Comparison of ENCODE assay signal across 8 mouse cellular contexts in genomic region chr7:4427161-4427912, GRCm38 (mm10). TPM values are rescaled to one million over a fixed set of nuclear protein-coding genes. Genes with fewer than 3 reads are reported as not detected.
DNase-seq lines count a peak whose midpoint lies in the region; ATAC-seq and TF ChIP-seq lines count a peak whose summit lies in the region.

No protein-coding gene starts in this region.

- WGBS in hindbrain, postnatal 0 days: 73% methylated on average over 7 of the region's 7 CpGs

- no peaks in the 10 kb centered on the region for H3K4me1 ChIP-seq in cortical plate, adult 2 months (ENCODE audit: control insufficient read depth, insufficient read depth, low read length)
- H3K4me1 ChIP-seq in hindbrain, postnatal 0 days (ENCODE audit: insufficient read depth, low read length): no peaks in the 10 kb centered on the region

- no peak overlapping the region for H3K4me2 ChIP-seq in hindbrain, postnatal 0 days (ENCODE audit: low read depth, low read length)

- no peak overlapping the region for H3K4me3 ChIP-seq in cortical plate, adult 2 months (ENCODE audit: insufficient read depth, low read length)
- no peak overlapping the region for H3K4me3 ChIP-seq in hindbrain, postnatal 0 days (ENCODE audit: low read length)

- H3K27me3 ChIP-seq in hindbrain, postnatal 0 days (ENCODE audit: insufficient read depth, low read length): no peaks in the 10 kb centered on the region

- peak; percentile 100 for ATAC-seq in activated CD4-positive, CD25-positive, alpha-beta regulatory T cell, adult 4 months
- peak; percentile 95 for ATAC-seq in hindbrain, postnatal 0 days

- H3K9ac ChIP-seq in hindbrain, postnatal 0 days (replicated peaks; ENCODE audit: low read length): no peak overlapping the region

- peak; percentile 79 to 82 for DNase-seq in gastrocnemius, adult 8-10 months (ENCODE audit: low spot score in 2 of 2)
- peak; percentile 98 for DNase-seq in hindbrain, postnatal 0 days (ENCODE audit: low spot score)
- peak; percentile 87 to 91 for DNase-seq in left cerebral cortex, adult 18-20 months (ENCODE audit: low spot score in 2 of 2)
- DNase-seq in lung, postnatal 4 days: peak; percentile 70 to 89
- peak; percentile 94 to 96 for DNase-seq in right cerebral cortex, adult 2 months (ENCODE audit: low spot score in 2 of 2)
- peak; percentile 27 for DNase-seq in urinary bladder, postnatal 10 days (ENCODE audit: low spot score)

- no peak for TF ChIP-seq POLR2A in cortical plate, adult 2 months (IDR thresholded peaks at IDR 0.05; ENCODE audit: extremely low read depth, insufficient read depth, low read length)

- H3K27ac ChIP-seq in cortical plate, adult 2 months (ENCODE audit: insufficient read depth, low read length): no peak overlapping the region
- no peak overlapping the region for H3K27ac ChIP-seq in hindbrain, postnatal 0 days

- H3K9me3 ChIP-seq in hindbrain, postnatal 0 days (ENCODE audit: low read length): no peaks in the 10 kb centered on the region

- H3K36me3 ChIP-seq in hindbrain, postnatal 0 days (ENCODE audit: insufficient read depth, low read length): peaks cover 50% of the 10 kb centered on the region; the same call in 1 of the 2 replicates

- TF ChIP-seq CTCF in cortical plate, adult 2 months (IDR thresholded peaks at IDR 0.05; ENCODE audit: extremely low read depth, insufficient read depth, low read length): peak; percentile 100
- peak; percentile 100 for TF ChIP-seq CTCF in hindbrain, postnatal 0 days (IDR thresholded peaks at IDR 0.05; ENCODE audit: low read depth)

RNA-seq across cellular contexts. Expression of gene Rdh13, which starts 18.1 kb away (rescaled TPM):
- 10 to 100 TPM; 13.6 to 16.8 TPM for polyA plus RNA-seq in activated CD4-positive, CD25-positive, alpha-beta regulatory T cell, adult 4 months (2017; shearing (Covaris generic))
- 22.8 and 26.1 TPM in 2 replicates for polyA plus RNA-seq in cortical plate, adult 2 months (2012; rRNA removed)
- 10 to 100 TPM; 12.2 to 17.6 (median 14.3) TPM for total RNA-seq in gastrocnemius, adult 8-10 months (2022)
- 71.9 and 103 TPM in 2 replicates for total RNA-seq in hindbrain, postnatal 0 days (2014; rRNA removed)
- polyA plus RNA-seq in hindbrain, postnatal 0 days (2015; fragmentation: Nextera tagmentation; extraction: Ambion mirVana): 38.4 and 39.4 TPM in 2 replicates
- 10 to 100 TPM; 25.3 to 28.1 TPM for total RNA-seq in left cerebral cortex, adult 18-20 months (2021)

RNA-seq across cellular contexts. Expression of gene Gp6, which starts 29.8 kb away (rescaled TPM):
- polyA plus RNA-seq in activated CD4-positive, CD25-positive, alpha-beta regulatory T cell, adult 4 months (2017; shearing (Covaris generic)): not detected
- not detected in 2 replicates for polyA plus RNA-seq in cortical plate, adult 2 months (2012; rRNA removed)
- under 1 TPM in 1 of 4 experiments, not detected in 3; 0.34 TPM for total RNA-seq in gastrocnemius, adult 8-10 months (2022)
- not detected in 2 replicates for total RNA-seq in hindbrain, postnatal 0 days (2014; rRNA removed)
- not detected in 2 replicates for polyA plus RNA-seq in hindbrain, postnatal 0 days (2015; fragmentation: Nextera tagmentation; extraction: Ambion mirVana)
- not detected for total RNA-seq in left cerebral cortex, adult 18-20 months (2021)

RNA-seq across cellular contexts. Expression of gene Eps8l1, which starts 33.1 kb away (rescaled TPM):
- 10 to 100 TPM in 1 of 2 experiments, 1 to 10 TPM in 1; 4.8 to 14.3 TPM for polyA plus RNA-seq in activated CD4-positive, CD25-positive, alpha-beta regulatory T cell, adult 4 months (2017; shearing (Covaris generic))
- polyA plus RNA-seq in cortical plate, adult 2 months (2012; rRNA removed): 15.0 and 16.7 TPM in 2 replicates
- 1 to 10 TPM in 3 of 4 experiments, under 1 TPM in 1; 0.67 to 3.4 (median 2.3) TPM for total RNA-seq in gastrocnemius, adult 8-10 months (2022)
- 5.0 and 5.8 TPM in 2 replicates for total RNA-seq in hindbrain, postnatal 0 days (2014; rRNA removed)
- 5.7 and 7.7 TPM in 2 replicates for polyA plus RNA-seq in hindbrain, postnatal 0 days (2015; fragmentation: Nextera tagmentation; extraction: Ambion mirVana)
- 1 to 10 TPM; 4.7 to 7.9 TPM for total RNA-seq in left cerebral cortex, adult 18-20 months (2021)

Comparison
In these comparisons a context has a peak if more than half of its experiments do, and no peak if none do; other contexts are left out.
1. DNase-seq: peak in every context shown above with its lines; median percentile 98 in hindbrain, postnatal 0 days; 95 in right cerebral cortex, adult 2 months; 89 in left cerebral cortex, adult 18-20 months; 80 in gastrocnemius, adult 8-10 months; 80 in lung, postnatal 4 days; 27 in urinary bladder, postnatal 10 days.